Mouse (Mus musculus): Measurements from ENCODE around the gene Cntn1. TPM values are rescaled to one million over a fixed set of nuclear protein-coding genes. Genes with fewer than 3 reads are reported as not detected.
"Not testable (repeated sequence)": the region's sequence is repeated elsewhere in the genome, so short reads cannot be mapped to it uniquely, and the experiment has no call there.

Gene Cntn1
- total RNA-seq, 1 experiment, result 0.62 TPM

DNA sequence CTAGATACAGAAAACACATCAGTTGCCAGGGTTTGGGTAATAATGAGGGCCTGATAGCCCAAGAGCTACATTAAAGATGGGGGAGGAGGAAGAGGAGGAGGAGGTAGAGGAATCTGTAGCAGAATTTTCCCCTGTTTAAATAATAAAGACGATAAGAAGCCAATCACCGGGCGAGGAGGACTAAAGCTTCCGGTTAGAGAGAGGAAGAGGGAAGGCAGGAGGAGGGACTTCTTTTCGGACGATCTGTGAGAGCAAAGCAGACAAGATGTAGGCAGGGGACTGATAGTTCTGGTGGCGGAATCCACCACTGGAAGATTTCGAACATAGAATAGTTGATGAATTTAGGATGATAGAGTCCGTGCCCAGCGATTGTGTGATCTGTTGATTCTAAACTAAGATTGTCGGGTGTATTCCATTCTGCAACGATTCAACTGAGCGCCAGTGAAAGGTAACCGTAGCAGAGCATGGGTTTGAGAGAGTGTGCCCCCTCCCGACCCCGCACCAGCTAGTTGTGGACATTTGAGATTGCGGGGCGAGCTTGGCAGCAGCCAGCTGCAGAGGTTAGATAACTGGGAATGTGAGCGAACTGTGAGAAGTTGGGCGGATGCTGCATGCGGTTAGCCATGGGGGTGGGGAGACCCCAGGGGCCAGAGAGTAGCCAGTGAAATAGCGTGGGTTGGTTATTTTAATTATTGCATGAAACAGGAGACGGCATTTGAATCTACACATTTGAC, 293.3 kb downstream of the Cntn1 start:
- TF ChIP-seq CHD2 (IDR thresholded peaks at IDR 0.05; ENCODE audit: low read depth, low read length), result no peak
- H3K4me3 ChIP-seq (ENCODE audit: insufficient read depth in 1 of 2, low read depth in 1 of 2, low read length in 2 of 2, poor library complexity in 1 of 2, severe bottlenecking in 1 of 2), result peak overlapping the region; percentile 68 to 83
- H3K4me1 ChIP-seq (ENCODE audit: control insufficient read depth in 2 of 2, insufficient read depth in 2 of 2, low read length in 2 of 2, poor library complexity in 1 of 2), result no peaks in the 10 kb centered on the region; a peak in 1 of 4 replicates
- DNase-seq (ENCODE audit: low read depth, low spot score), result peak; percentile 51
- H3K9me3 ChIP-seq (ENCODE audit: control insufficient read depth, insufficient read depth, low read depth, low read length), result no peaks in the 10 kb centered on the region
- no peaks in the 10 kb centered on the region for H3K36me3 ChIP-seq (ENCODE audit: control insufficient read depth, insufficient read depth, low read length, poor library complexity, severe bottlenecking)
- in situ Hi-C loops (cut with MboI; ENCODE audit: low sequenced_read_pairs in 2 of 2, unreplicated experiment in 2 of 2), result no loop called here
- no peak overlapping the region for H3K27ac ChIP-seq (ENCODE audit: insufficient read depth, low read depth, low read length, poor library complexity, severe bottlenecking)
- peak overlapping the region; percentile 69 for H3K9ac ChIP-seq (ENCODE audit: insufficient read depth, low read depth, low read length, poor library complexity, severe bottlenecking)

GRCm38 (mm10) chr15:92347426-92347825, 296.5 kb downstream of the Cntn1 start:
- no peaks in the 10 kb centered on the region; a peak in 1 of 4 replicates for H3K4me1 ChIP-seq (ENCODE audit: control insufficient read depth in 2 of 2, insufficient read depth in 2 of 2, low read length in 2 of 2, poor library complexity in 1 of 2)
- no peaks in the 10 kb centered on the region for H3K9me3 ChIP-seq (ENCODE audit: control insufficient read depth, insufficient read depth, low read depth, low read length)
- no peak overlapping the region for H3K4me3 ChIP-seq (ENCODE audit: insufficient read depth in 1 of 2, low read depth in 1 of 2, low read length in 2 of 2, poor library complexity in 1 of 2, severe bottlenecking in 1 of 2)
- TF ChIP-seq HCFC1 (IDR thresholded peaks at IDR 0.05; ENCODE audit: borderline replicate concordance, insufficient read depth, low read length), result no peak
- no peak for TF ChIP-seq ZNF384 (IDR thresholded peaks at IDR 0.05; ENCODE audit: low read depth, low read length)
- no peak for TF ChIP-seq CHD2 (IDR thresholded peaks at IDR 0.05; ENCODE audit: low read depth, low read length)
- TF ChIP-seq MAFK (IDR thresholded peaks at IDR 0.05; ENCODE audit: insufficient read depth, low read depth, low read length), result no peak
- TF ChIP-seq ZC3H11A (IDR thresholded peaks at IDR 0.05; ENCODE audit: borderline replicate concordance, low read depth, low read length), result no peak
- in situ Hi-C loops (cut with MboI; ENCODE audit: low sequenced_read_pairs in 2 of 2, unreplicated experiment in 2 of 2), result no loop called here
- no peak overlapping the region; the same call in 1 of the 2 replicates for H3K9ac ChIP-seq (ENCODE audit: insufficient read depth, low read depth, low read length, poor library complexity, severe bottlenecking)
- no peaks in the 10 kb centered on the region for H3K36me3 ChIP-seq (ENCODE audit: control insufficient read depth, insufficient read depth, low read length, poor library complexity, severe bottlenecking)
- H3K27ac ChIP-seq (ENCODE audit: insufficient read depth, low read depth, low read length, poor library complexity, severe bottlenecking), result no peak overlapping the region
- DNase-seq (ENCODE audit: low read depth, low spot score), result no peak

GRCm38 (mm10) chr15:92347902-92348301, 296.9 kb downstream of the Cntn1 start:
- no peak overlapping the region for H3K9ac ChIP-seq (ENCODE audit: insufficient read depth, low read depth, low read length, poor library complexity, severe bottlenecking)
- no peaks in the 10 kb centered on the region for H3K9me3 ChIP-seq (ENCODE audit: control insufficient read depth, insufficient read depth, low read depth, low read length)
- TF ChIP-seq ZNF384 (IDR thresholded peaks at IDR 0.05; ENCODE audit: low read depth, low read length), result no peak
- no peak overlapping the region for H3K27ac ChIP-seq (ENCODE audit: insufficient read depth, low read depth, low read length, poor library complexity, severe bottlenecking)
- no peak for DNase-seq (ENCODE audit: low read depth, low spot score)
- no peak overlapping the region for H3K4me3 ChIP-seq (ENCODE audit: insufficient read depth in 1 of 2, low read depth in 1 of 2, low read length in 2 of 2, poor library complexity in 1 of 2, severe bottlenecking in 1 of 2)
- H3K4me1 ChIP-seq (ENCODE audit: control insufficient read depth in 2 of 2, insufficient read depth in 2 of 2, low read length in 2 of 2, poor library complexity in 1 of 2), result no peaks in the 10 kb centered on the region; a peak in 1 of 4 replicates
- H3K36me3 ChIP-seq (ENCODE audit: control insufficient read depth, insufficient read depth, low read length, poor library complexity, severe bottlenecking), result no peaks in the 10 kb centered on the region
- in situ Hi-C loops (cut with MboI; ENCODE audit: low sequenced_read_pairs in 2 of 2, unreplicated experiment in 2 of 2), result no loop called here

GRCm38 (mm10) chr15:92348453-92348852, 297.5 kb downstream of the Cntn1 start:
- DNase-seq (ENCODE audit: low read depth, low spot score); H3K4me3 ChIP-seq (ENCODE audit: insufficient read depth in 1 of 2, low read depth in 1 of 2, low read length in 2 of 2, poor library complexity in 1 of 2, severe bottlenecking in 1 of 2); H3K27ac ChIP-seq (ENCODE audit: insufficient read depth, low read depth, low read length, poor library complexity, severe bottlenecking); H3K4me1 ChIP-seq (ENCODE audit: control insufficient read depth in 2 of 2, insufficient read depth in 2 of 2, low read length in 2 of 2, poor library complexity in 1 of 2); H3K36me3 ChIP-seq (ENCODE audit: control insufficient read depth, insufficient read depth, low read length, poor library complexity, severe bottlenecking); H3K9me3 ChIP-seq (ENCODE audit: control insufficient read depth, insufficient read depth, low read depth, low read length); in situ Hi-C loops (cut with MboI; ENCODE audit: low sequenced_read_pairs in 2 of 2, unreplicated experiment in 2 of 2); H3K9ac ChIP-seq (ENCODE audit: insufficient read depth, low read depth, low read length, poor library complexity, severe bottlenecking): not testable (repeated sequence)

- Histone ChIP-seq H3K27ac (ENCODE audit: insufficient read depth, low read depth, low read length, poor library complexity, severe bottlenecking) (no peak overlapping the region), H3K36me3 (ENCODE audit: control insufficient read depth, insufficient read depth, low read length, poor library complexity, severe bottlenecking) (no peaks in the 10 kb centered on the region), H3K4me3 (ENCODE audit: insufficient read depth in 1 of 2, low read depth in 1 of 2, low read length in 2 of 2, poor library complexity in 1 of 2, severe bottlenecking in 1 of 2) (no peak overlapping the region), H3K9ac (ENCODE audit: insufficient read depth, low read depth, low read length, poor library complexity, severe bottlenecking) (no peak overlapping the region), H3K9me3 (ENCODE audit: control insufficient read depth, insufficient read depth, low read depth, low read length) (no peaks in the 10 kb centered on the region), H3K4me1 (ENCODE audit: control insufficient read depth in 2 of 2, insufficient read depth in 2 of 2, low read length in 2 of 2, poor library complexity in 1 of 2) (no peaks in the 10 kb centered on the region)
- DNase-seq (ENCODE audit: low read depth, low spot score), result no peak
- TF ChIP-seq CHD2 (IDR thresholded peaks at IDR 0.05; ENCODE audit: low read depth, low read length) (no peak), ZC3H11A (IDR thresholded peaks at IDR 0.05; ENCODE audit: borderline replicate concordance, low read depth, low read length) (no peak), ZNF384 (IDR thresholded peaks at IDR 0.05; ENCODE audit: low read depth, low read length) (no peak), MAFK (IDR thresholded peaks at IDR 0.05; ENCODE audit: insufficient read depth, low read depth, low read length) (no peak), HCFC1 (IDR thresholded peaks at IDR 0.05; ENCODE audit: borderline replicate concordance, insufficient read depth, low read length) (no peak)
- in situ Hi-C loops (cut with MboI; ENCODE audit: low sequenced_read_pairs in 2 of 2, unreplicated experiment in 2 of 2), result no loop called here
These were observed 313.2 kb downstream of the Cntn1 start for GRCm38 (mm10) chr15:92364153-92364552.
